Mouse (Mus musculus) macrophage (primary cell): ENCODE results near the gene Hnrnpdl. TPM values are rescaled to one million over a fixed set of nuclear protein-coding genes. Genes with fewer than 3 reads are reported as not detected.

Experiments used
- H3K27ac ChIP-seq: fragments of 350-480 bp; formaldehyde crosslinking; 2 replicates; pipeline ENCODE4 v1.9.0; 2021
- H3K36me3 ChIP-seq: fragments of 350-480 bp; formaldehyde crosslinking; 2 replicates; pipeline ENCODE4 v1.9.0; 2021; ENCODE audit errors: inconsistent target
- H3K4me3 ChIP-seq: fragments of 350-480 bp; formaldehyde crosslinking; 2 replicates; pipeline ENCODE4 v1.9.0; 2021; ENCODE audit errors: inconsistent target
- H3K79me2 ChIP-seq: fragments of 350-480 bp; formaldehyde crosslinking; 2 replicates; pipeline ENCODE4 v1.9.0; 2021; ENCODE audit errors: inconsistent target
- WGBS: methylation state at CpG from one replicate; pipeline ENCODE4 v1.1.7; 2026; ENCODE audit warnings: inconsistent platforms; ENCODE audit not compliant: missing documents; 5-methylcytosine and 5-hydroxymethylcytosine counted together
- polyA plus RNA-seq: library from polyadenylated mRNA; stranded (reverse); fragments of 250-400 nt; gene quantifications from 3 replicates; pipeline ENCODE4 v1.2.4, GENCODE M21; 2018; ENCODE audit warnings: inconsistent platforms

Hnrnpdl gene
- polyA plus RNA-seq, 1 experiment from 2014 or later, result 143 TPM

DNA sequence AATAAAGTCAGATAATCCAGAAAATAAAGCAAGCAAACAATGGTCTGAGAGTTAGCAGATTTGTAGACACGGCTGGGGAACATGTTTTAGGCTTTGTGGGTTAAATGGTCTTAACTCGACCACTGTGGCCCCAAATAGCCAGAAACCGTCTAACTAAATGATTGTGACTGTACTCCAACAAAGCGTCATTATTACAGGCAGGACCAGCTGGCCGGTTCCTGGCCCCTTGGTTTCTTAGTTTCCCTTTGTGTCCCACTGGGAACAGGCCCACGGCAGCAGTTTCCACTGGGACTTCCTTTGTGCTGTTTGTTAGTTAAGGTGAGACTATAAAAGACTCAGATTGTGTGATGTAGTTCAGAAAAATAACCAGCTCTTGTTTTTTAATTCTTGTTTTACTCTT lies 19.3 kb upstream of the Hnrnpdl start:
- Histone ChIP-seq H3K4me3 (no peak overlapping the region), H3K36me3 (peaks cover 37% of the 10 kb centered on the region), H3K79me2 (peaks cover 32% of the 10 kb centered on the region; the same call in 1 of the 2 replicates), H3K27ac (no peak overlapping the region)
- 98% methylated on average over 6 of the region's 6 CpGs for WGBS

DNA sequence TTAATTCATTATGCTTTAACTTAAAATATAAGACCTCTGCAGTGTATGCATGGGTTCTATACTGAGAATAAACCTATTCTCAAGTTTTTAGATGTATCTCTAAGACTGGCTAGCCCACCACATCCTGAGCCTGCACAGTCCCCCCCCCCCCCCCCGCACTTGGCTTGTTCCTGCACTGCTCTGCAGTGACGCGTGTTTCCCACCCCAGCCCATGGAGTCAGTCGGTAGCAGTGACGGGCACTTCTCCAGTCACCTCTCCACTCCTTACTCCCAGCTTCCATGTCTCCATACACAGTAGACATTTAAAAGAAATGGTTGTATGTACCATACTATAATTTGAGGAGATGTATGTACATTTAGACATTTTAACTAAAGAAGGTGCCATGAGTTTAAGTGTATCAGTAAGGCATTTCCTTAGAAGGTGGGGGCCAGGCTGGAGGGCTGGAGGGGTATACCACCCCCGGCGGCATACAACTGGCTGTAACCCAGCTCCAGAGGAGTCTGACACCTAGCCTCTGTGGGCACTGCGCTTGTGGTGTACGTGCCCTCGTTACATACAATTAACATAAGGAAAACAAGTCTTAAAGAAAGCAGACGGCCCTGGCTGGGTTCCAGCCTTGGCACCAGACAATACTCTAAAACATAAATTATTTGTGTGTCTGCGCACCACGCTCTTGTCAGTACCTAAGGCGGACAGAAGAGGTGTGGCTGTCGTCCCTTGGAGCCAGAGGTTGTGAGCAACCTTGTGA lies 18.2 kb upstream of the Hnrnpdl start:
- no peak overlapping the region for H3K27ac ChIP-seq
- H3K4me3 ChIP-seq, result no peak overlapping the region
- H3K79me2 ChIP-seq, result peaks cover 42% of the 10 kb centered on the region; the same call in 1 of the 2 replicates
- 98% methylated on average over 10 of the region's 15 CpGs for WGBS
- peaks cover 28% of the 10 kb centered on the region for H3K36me3 ChIP-seq

GRCm38 (mm10) chr5:100055866-100056369 lies 16.5 kb upstream of the Hnrnpdl start:
- Histone ChIP-seq H3K4me3 (no peak overlapping the region), H3K79me2 (peaks cover 59% of the 10 kb centered on the region), H3K27ac (no peak overlapping the region), H3K36me3 (peaks cover 10% of the 10 kb centered on the region; the same call in 1 of the 2 replicates)
- 98% methylated on average over 5 of the region's 5 CpGs for WGBS

GRCm38 (mm10) chr5:100054807-100055547 lies 15.5 kb upstream of the Hnrnpdl start:
- WGBS, result 86% methylated on average over 11 of the region's 11 CpGs
- H3K79me2 ChIP-seq, result peaks cover 68% of the 10 kb centered on the region
- H3K27ac ChIP-seq, result no peak overlapping the region
- H3K4me3 ChIP-seq, result no peak overlapping the region
- H3K36me3 ChIP-seq, result peaks cover 6% of the 10 kb centered on the region; the same call in 1 of the 2 replicates

- Histone ChIP-seq H3K36me3 (no peaks in the 10 kb centered on the region), H3K4me3 (no peak overlapping the region), H3K79me2 (peaks cover 91% of the 10 kb centered on the region), H3K27ac (no peak overlapping the region)
- WGBS, result 99% methylated on average over 6 of the region's 7 CpGs
These were observed 13.3 kb upstream of the Hnrnpdl start for GRCm38 (mm10) chr5:100052728-100053127.

DNA sequence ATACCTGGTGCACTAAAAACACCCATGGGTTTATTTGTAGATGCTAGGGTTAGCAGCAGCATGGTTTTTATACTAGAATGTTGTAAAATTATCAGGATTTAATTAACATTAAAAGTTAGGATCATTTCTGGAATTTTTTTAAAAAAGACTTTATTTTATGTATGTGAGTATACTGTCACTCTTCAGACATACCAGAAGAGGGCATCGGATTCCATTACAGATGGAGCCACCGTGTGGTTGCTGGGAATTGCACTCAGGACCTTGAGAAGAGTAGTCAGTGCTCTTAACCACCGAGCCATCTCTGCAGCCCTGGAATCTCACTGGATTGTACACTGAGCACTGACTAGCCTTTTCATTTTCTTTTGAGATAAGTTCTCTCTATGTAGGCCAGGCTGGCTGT lies 10.4 kb upstream of the Hnrnpdl start:
- 100% methylated on average over 3 of the region's 3 CpGs for WGBS
- Histone ChIP-seq H3K27ac (no peak overlapping the region), H3K79me2 (peaks cover 99% of the 10 kb centered on the region), H3K36me3 (no peaks in the 10 kb centered on the region), H3K4me3 (no peak overlapping the region)

GRCm38 (mm10) chr5:100047871-100048270 lies 8.4 kb upstream of the Hnrnpdl start:
- no peaks in the 10 kb centered on the region for H3K36me3 ChIP-seq
- peaks cover 100% of the 10 kb centered on the region for H3K79me2 ChIP-seq

GRCm38 (mm10) chr5:100047143-100047640 lies 7.7 kb upstream of the Hnrnpdl start:
- H3K79me2 ChIP-seq, result peaks cover 100% of the 10 kb centered on the region
- H3K36me3 ChIP-seq, result no peaks in the 10 kb centered on the region
- WGBS, result 93% methylated on average over 8 of the region's 8 CpGs
- H3K27ac ChIP-seq, result no peak overlapping the region
- no peak overlapping the region for H3K4me3 ChIP-seq

More at GRCm38 (mm10) chr5:100047871-100048270, 8.4 kb upstream of the Hnrnpdl start:
- Histone ChIP-seq H3K4me3 (no peak overlapping the region), H3K27ac (no peak overlapping the region)
- WGBS, result 92% methylated on average over 7 of the region's 7 CpGs

DNA sequence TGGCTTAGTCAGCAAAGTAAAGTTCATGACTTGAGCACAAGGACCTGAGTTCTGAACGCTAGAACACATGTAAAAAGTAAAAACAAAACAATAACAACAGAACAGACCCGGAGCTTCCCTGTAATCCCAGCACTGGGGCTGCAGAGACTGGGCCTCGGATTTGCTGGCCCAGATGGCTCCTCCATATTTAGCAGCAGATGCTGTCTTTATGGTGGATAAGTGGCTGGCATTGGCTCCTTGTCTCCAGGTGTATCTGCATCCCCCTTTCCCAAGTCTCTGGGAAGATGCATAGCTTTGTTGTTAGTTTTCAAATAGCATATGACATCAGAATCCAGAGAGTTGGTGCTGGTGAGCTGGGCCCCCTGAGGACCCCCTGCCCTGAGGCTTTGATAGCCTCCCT lies 6.6 kb upstream of the Hnrnpdl start:
- WGBS, result 97% methylated on average over 3 of the region's 3 CpGs
- Histone ChIP-seq H3K4me3 (no peak overlapping the region), H3K27ac (no peak overlapping the region), H3K36me3 (no peaks in the 10 kb centered on the region), H3K79me2 (peaks cover 100% of the 10 kb centered on the region)

- no peak overlapping the region for H3K27ac ChIP-seq
- no peak overlapping the region for H3K4me3 ChIP-seq
- H3K36me3 ChIP-seq, result no peaks in the 10 kb centered on the region
- peaks cover 96% of the 10 kb centered on the region for H3K79me2 ChIP-seq
- WGBS, result 91% methylated on average over 5 of the region's 5 CpGs
These were observed 5.2 kb upstream of the Hnrnpdl start for GRCm38 (mm10) chr5:100044621-100045020.

DNA sequence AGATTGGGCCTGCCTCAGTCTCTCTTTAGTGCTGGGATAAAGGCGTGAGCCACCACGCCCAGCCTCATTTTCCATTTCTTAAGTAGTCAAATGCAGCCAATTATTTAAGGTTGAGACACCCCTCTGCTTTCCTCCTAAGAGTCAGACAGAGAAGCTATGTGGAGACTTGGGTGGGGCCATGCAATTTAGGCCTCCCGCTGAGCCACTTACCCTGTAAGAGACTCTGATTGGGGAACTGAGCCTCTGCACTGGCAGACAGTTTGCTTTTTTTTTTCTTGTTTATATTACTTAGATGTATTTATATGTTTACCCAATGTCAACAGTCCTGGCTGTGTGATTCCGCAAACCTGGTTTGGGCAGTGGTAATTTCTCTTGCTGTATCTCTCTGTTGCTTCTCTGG lies 4.6 kb upstream of the Hnrnpdl start:
- H3K4me3 ChIP-seq, result no peak overlapping the region
- H3K27ac ChIP-seq, result no peak overlapping the region
- peaks cover 90% of the 10 kb centered on the region for H3K79me2 ChIP-seq
- no peaks in the 10 kb centered on the region for H3K36me3 ChIP-seq
- WGBS, result 75% methylated on average over 4 of the region's 4 CpGs

DNA sequence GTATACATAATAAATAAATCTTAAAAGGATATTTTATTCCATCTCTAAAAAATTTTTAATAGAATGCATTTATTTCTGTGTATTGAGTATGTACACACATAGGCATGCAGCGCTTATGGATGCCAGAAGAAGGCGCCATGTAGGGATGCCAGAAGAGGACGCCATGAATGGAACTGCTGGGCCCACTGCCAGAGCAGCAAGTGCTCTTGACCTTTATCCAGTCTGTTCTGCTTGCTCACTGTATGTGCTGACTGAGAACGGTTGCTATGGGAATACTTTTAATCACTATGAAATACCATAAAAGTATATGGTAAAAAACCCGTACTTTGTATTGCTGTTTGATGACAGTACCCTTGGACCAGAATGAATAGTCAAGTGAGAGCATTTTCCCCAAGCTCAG lies 3.9 kb upstream of the Hnrnpdl start:
- WGBS, result 92% methylated on average over 5 of the region's 5 CpGs
- H3K36me3 ChIP-seq, result no peaks in the 10 kb centered on the region
- no peak overlapping the region for H3K27ac ChIP-seq
- no peak overlapping the region for H3K4me3 ChIP-seq
- H3K79me2 ChIP-seq, result peaks cover 86% of the 10 kb centered on the region

DNA sequence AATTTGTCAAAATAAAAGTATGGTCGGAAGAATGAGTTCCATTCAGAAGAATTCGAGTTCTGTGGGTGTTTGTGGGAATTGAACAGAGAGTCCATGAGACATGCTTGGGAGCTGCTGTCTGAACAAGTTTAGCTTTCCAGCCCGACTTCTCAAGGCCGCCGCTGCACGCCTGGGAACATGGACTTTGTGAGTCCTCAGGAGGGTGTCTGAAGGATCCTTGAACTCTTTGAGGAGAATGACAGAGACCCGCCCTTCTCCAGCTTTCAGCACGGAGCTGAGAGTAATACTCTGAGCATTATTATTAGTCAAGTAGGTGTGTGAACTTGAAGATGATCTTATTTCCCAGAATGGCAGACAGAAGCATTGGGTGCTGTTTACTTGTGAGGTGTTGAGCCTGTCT lies 3.0 kb upstream of the Hnrnpdl start:
- 96% methylated on average over 8 of the region's 8 CpGs for WGBS
- Histone ChIP-seq H3K27ac (no peak overlapping the region), H3K36me3 (no peaks in the 10 kb centered on the region), H3K4me3 (no peak overlapping the region), H3K79me2 (peaks cover 86% of the 10 kb centered on the region)

- H3K79me2 ChIP-seq, result peaks cover 86% of the 10 kb centered on the region
- 80% methylated on average over 4 of the region's 4 CpGs for WGBS
- H3K27ac ChIP-seq, result no peak overlapping the region
- 0 out of 2 replicates have a peak, but pooled peaks cover 3% of the 10 kb centered on the region for H3K36me3 ChIP-seq
- no peak overlapping the region for H3K4me3 ChIP-seq
These were observed 1.8 kb upstream of the Hnrnpdl start for GRCm38 (mm10) chr5:100041272-100041671.
